Mouse (Mus musculus): ENCODE measurements at regions not wholly inside any gene's neighbourhood (a gene's known extent, or its start where the extent isn't known, plus 50 kb on each side); places are given as distances from the start of the nearest gene placed in this dataset.
A peak's percentile ranks its signal among the peaks of the same experiment; 100 is the strongest.

- no peak for DNase-seq (ENCODE audit: low spot score in 2 of 2)
These were observed 409.7 kb downstream of the Zfp704 start for GRCm38 (mm10) chr3:9200156-9200555.

- DNase-seq (ENCODE audit: low spot score in 2 of 2), result peak in 1 of 2 experiments; percentile 27
These were observed 411.1 kb downstream of the Zfp704 start for GRCm38 (mm10) chr3:9198652-9199332.

- no peak for DNase-seq (ENCODE audit: low spot score in 2 of 2)
These were observed 414.1 kb downstream of the Zfp704 start for GRCm38 (mm10) chr3:9195781-9196180.

- no peak for DNase-seq (ENCODE audit: low spot score in 2 of 2)
These were observed 420.3 kb downstream of the Zfp704 start for GRCm38 (mm10) chr3:9189366-9190287.

- DNase-seq (ENCODE audit: low spot score in 2 of 2), result no peak
These were observed 423.3 kb downstream of the Zfp704 start for GRCm38 (mm10) chr3:9186364-9187120.

- DNase-seq (ENCODE audit: low spot score in 2 of 2), result no peak
These were observed 428.3 kb downstream of the Zfp704 start for GRCm38 (mm10) chr3:9181576-9181975.

GRCm38 (mm10) chr3:9179641-9180040, 430.2 kb downstream of the Zfp704 start:
- no peak for DNase-seq (ENCODE audit: low spot score in 2 of 2)

- DNase-seq (ENCODE audit: low spot score in 2 of 2), result no peak
These were observed 435.4 kb downstream of the Zfp704 start for GRCm38 (mm10) chr3:9174517-9174832.

GRCm38 (mm10) chr3:9173643-9174516, 436.0 kb downstream of the Zfp704 start:
- DNase-seq (ENCODE audit: low spot score in 2 of 2), result no peak

GRCm38 (mm10) chr3:9171970-9172369, 437.9 kb downstream of the Zfp704 start:
- no peak for DNase-seq (ENCODE audit: low spot score in 2 of 2)

- no peak for DNase-seq (ENCODE audit: low spot score in 2 of 2)
These were observed 440.9 kb downstream of the Zfp704 start for GRCm38 (mm10) chr3:9168955-9169354.

- no peak for DNase-seq (ENCODE audit: low spot score in 2 of 2)
These were observed 450.8 kb downstream of the Zfp704 start for GRCm38 (mm10) chr3:9159073-9159472.

GRCm38 (mm10) chr3:9154172-9154571, 455.7 kb downstream of the Zfp704 start:
- no peak for DNase-seq (ENCODE audit: low spot score in 2 of 2)

GRCm38 (mm10) chr3:9153690-9154089, 456.2 kb downstream of the Zfp704 start:
- DNase-seq (ENCODE audit: low spot score in 2 of 2), result no peak

- no peak for DNase-seq (ENCODE audit: low spot score in 2 of 2)
These were observed 457.6 kb downstream of the Zfp704 start for GRCm38 (mm10) chr3:9152256-9152655.

GRCm38 (mm10) chr3:9151590-9151989, 458.3 kb downstream of the Zfp704 start:
- no peak for DNase-seq (ENCODE audit: low spot score in 2 of 2)

GRCm38 (mm10) chr3:9148605-9149004, 461.3 kb downstream of the Zfp704 start:
- DNase-seq (ENCODE audit: low spot score in 2 of 2), result peak in 1 of 2 experiments; percentile 16

- no peak for DNase-seq (ENCODE audit: low spot score in 2 of 2)
These were observed 463.4 kb downstream of the Zfp704 start for GRCm38 (mm10) chr3:9146481-9146880.

- DNase-seq (ENCODE audit: low spot score in 2 of 2), result no peak
These were observed 464.3 kb downstream of the Zfp704 start for GRCm38 (mm10) chr3:9145612-9146011.

GRCm38 (mm10) chr3:9141836-9142235, 468.0 kb downstream of the Zfp704 start:
- no peak for DNase-seq (ENCODE audit: low spot score in 2 of 2)

- no peak for DNase-seq (ENCODE audit: low spot score in 2 of 2)
These were observed 472.6 kb downstream of the Zfp704 start for GRCm38 (mm10) chr3:9137131-9137874.

Measured in spleen, postnatal 4 days (tissue).